Mouse (Mus musculus) left cerebral cortex, postnatal 4 days (tissue): Measurements from ENCODE around the gene Tnk1. TPM values are rescaled to one million over a fixed set of nuclear protein-coding genes. Genes with fewer than 3 reads are reported as not detected.
A peak's percentile ranks its signal among the peaks of the same experiment; 100 is the strongest.

ENCODE experiments used
- DNase-seq: peaks from one replicate; pipeline ENCODE4 v3.0.0-alpha.2; 2022
- intact Hi-C: fragments of 180-260 bp; cut with DNase I; formaldehyde crosslinking; loops from one replicate; pipeline ENCODE4 v1.15.1; 2025
- total RNA-seq, 2 experiments: library from RNA; stranded (reverse); gene quantifications; 2 replicates each; pipeline ENCODE4 v1.2.3; 2021

Tnk1 gene
- total RNA-seq, result not detected

DNA sequence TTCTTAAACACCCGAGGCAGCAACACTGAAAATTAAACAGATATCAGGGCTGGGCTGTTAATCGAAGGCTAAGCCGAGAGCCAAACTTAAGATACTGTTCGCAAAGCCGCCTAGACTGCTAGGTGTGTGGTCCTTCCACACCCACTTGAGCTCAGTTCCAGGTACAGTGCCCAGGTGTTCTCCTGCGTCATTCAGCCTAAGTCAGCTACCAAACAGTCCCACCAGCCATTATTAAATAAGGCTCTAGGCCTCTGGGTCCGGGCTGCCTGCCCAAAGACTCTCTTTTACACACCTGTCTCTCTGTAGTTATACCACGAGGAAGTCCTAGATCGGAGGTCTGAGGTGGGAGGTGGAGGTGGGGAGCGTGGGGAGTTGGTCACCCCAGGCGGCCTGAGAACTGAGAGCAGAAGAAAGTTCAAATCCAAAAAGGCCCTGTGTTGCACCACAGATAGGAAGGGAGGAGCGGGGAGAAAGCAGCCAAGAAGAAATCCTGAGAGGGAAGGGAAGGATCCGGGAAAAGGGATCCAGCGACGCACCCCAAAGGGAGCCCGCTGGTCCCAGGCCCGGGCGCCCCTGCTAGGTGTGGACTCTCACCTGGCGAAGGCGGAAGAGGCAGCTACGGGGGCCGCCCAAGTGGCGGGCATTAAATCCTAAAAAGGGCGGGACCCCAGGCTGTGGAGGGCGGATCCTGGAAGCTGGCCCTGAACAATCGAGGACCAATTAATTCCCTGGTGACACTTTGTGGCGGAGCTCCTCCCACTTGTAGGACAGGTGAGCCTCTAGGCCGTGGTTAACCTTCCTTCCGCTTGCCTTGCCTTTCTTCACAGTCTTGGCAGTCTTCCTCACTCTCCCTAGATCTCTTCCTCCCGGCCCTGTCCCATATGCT is at the start of gene Tnk1:
TSS of gene Tnk1 (minus strand) at position 618 of the 886 bp plus-strand sequence.
- intact Hi-C loops, result no loop called here
- DNase-seq, result no peak

DNA sequence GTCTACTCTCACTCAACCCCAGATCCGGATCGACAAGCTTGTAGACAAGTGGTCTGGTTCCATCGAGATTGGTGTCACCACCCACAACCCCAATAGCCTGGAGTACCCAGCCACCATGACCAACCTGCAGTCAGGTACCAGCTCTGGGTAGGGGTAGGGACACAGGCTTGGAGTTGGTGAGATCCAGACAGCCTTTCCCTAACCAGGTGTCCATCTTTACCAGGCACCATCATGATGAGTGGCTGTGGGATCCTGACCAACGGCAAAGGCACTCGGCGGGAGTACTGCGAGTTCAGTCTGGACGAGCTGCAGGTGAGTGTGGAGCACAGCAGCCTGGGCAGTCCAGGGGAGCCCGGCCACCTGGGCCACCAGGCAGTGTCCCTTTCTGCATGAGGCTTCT is 45.8 kb upstream of the Tnk1 start:
- intact Hi-C loops, result no loop called here
- DNase-seq, result no peak

DNA sequence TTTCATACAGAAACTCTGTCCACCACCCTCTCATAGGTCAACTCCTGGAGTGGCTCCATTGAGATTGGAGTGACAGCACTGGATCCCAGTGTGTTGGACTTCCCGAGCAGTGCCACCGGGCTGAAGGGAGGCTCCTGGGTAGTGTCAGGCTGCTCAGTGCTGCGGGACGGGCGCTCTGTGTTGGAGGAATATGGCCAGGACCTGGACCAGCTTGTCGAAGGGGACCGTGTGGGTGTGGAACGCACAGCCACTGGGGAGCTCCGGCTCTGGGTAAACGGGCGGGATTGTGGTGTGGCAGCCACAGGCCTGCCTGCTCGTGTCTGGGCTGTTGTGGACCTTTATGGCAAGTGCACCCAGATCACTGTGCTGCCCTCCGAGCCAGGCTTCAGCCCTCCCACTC is 44.4 kb upstream of the Tnk1 start:
- no peak for DNase-seq
- intact Hi-C loops, result no loop called here

- DNase-seq, result no peak
- intact Hi-C loops, result no loop called here
Measured at GRCm38 (mm10) chr11:69901993-69902392, 43.5 kb upstream of the Tnk1 start.

DNA sequence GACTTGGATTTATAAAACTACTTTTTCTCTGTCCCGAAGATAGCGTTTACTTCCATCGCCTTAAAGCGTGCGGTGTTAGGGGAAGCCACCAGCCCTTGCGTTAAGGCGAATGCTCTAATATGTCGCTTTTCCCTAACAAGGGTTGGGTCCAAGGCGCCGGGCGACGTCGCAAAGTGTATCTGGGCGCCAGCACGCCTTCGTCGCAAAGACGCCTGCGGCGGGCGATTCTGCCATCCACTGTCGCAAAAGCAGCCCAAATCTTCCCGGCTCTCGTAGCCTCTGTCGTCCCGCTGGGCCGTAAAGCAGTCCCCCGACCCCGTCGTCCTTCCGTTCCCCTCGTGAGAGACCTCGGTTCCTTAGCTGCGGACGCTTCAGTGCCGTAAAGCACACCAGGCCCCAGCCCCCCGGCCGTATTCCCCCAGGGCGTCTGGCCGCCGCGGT is 42.9 kb upstream of the Tnk1 start:
- intact Hi-C loops, result no loop called here
- peak; percentile 97 for DNase-seq

- intact Hi-C loops, result no loop called here
Measured at GRCm38 (mm10) chr11:69900471-69901405, 42.2 kb upstream of the Tnk1 start, which contains the start of the genes 2810408A11Rik and Neurl4. Gene 2810408A11Rik (minus strand): TSS chr11:69900987. Gene Neurl4 (plus strand): TSS chr11:69901072.

DNA sequence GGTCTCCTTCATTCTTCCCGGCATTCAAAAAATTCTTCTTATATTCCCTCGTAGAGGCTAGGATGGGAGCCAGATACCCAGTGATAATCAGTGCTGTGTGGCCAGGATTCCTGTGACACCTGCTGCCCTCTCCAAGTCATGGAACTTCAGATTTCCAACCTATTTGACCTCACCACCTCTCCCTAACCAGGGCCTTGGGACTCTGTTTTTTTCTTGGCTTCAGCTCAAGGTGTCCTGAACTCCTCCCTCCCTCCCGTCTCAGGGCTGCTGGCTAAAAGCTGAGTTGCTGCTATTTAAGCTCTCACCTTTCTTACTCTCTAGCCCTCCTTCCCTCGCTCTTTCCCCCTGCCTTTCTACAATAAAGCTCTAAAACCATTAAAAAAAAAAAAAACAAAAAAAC is 41.3 kb upstream of the Tnk1 start:
- intact Hi-C loops, result no loop called here
- no peak for DNase-seq

More at GRCm38 (mm10) chr11:69900471-69901405, 42.2 kb upstream of the Tnk1 start, which contains the start of the genes 2810408A11Rik and Neurl4:
- DNase-seq, result peak; percentile 91

DNA sequence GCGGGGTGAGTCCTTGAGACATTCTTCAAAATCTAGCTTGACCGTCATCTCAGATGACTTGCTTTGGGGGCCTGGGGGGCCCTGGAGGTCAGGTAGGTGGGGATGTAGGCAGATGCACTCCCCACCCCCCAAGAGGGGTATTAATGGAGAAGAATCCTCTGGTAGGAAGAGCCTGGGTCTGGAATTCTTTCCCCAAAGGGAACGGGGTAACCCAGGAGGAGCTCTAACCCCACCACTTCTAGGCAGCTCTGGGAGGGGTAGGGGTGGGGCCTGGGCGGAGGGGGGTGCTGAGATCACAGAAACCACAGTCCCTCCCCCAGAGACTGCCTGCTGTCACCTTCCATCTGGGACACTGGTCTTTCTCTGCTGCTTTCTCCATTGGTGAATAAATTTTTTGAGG is 36.8 kb upstream of the Tnk1 start, which contains the start of gene Acap1:
TSS of gene Acap1 (minus strand) at position 249 of the 400 bp plus-strand sequence.
- DNase-seq, result no peak
- intact Hi-C loops, result no loop called here

DNA sequence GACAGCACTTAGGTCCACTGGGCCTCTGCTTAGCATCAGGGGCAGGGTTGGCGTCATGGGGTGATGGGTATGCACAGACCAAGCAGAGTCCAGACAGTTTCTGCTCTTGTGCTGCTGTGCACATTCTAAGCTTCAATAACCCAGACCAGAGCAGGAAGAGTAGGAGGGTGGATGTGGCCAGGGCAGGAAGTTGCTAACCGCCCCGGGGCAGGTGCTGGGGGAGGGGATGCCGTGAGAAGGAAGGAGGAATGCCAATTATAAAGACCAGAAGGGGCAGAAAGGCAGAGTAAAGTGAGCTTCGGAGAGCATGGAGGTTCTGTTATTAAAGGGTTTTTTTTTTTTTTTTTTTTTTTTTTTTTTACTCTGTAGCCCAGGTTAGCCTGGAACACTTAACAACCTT is 36.1 kb upstream of the Tnk1 start:
- no peak for DNase-seq
- intact Hi-C loops, result no loop called here

DNA sequence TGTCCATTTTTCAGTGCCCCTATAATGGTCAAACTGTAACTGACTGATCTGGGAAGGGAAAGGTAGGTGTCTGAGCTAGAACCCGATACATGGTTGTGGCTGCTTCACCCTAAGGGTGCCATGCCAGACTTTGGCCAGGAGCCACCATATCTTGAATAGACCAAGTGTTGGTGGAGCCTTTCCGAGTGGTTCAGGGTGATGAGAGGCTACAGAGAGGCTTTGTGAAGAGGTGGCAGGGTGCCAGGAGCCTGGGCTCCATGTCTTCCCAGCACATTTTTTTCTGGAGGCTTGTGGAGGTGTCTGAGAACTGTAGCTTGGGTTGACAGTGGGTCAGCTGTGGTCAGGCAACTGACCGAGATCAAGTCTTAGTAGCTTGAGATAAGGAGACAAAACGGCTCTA is 33.0 kb upstream of the Tnk1 start:
- peak; percentile 50 for DNase-seq
- intact Hi-C loops, result no loop called here

DNA sequence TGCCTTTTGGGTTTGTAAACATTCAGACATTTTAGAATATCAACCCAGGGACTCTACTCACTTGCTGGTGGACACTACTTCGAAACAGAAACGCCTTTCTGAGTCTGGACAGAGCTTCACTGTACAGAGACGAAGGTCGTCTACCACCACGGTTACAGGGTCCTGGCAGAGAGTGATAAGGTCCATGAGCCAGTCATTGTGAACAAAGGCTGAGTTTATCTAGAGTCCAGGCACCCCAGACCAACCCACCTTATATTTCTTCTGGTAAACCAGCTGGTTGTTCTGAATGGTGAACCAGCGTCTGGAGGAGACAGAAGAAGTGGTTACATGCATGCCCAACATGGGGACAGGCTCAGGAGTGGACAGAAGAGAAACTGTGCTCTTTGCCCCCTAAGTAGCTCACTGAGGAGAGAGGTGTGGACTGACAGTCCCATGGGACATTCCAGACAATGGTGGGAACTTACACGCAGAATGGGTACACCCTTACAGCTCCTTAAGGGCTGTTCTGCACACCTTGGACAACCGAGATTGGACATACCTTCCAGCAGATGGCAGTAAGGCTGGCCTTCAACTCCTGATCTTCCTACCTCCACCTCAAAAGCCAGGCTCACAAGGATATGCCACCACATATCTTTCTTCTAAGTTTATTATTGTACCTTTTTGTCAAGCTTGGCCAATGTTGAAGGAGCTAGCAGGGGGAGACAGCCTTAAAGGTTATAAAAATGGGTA is 28.5 kb upstream of the Tnk1 start:
- DNase-seq, result no peak
- intact Hi-C loops, result no loop called here

DNA sequence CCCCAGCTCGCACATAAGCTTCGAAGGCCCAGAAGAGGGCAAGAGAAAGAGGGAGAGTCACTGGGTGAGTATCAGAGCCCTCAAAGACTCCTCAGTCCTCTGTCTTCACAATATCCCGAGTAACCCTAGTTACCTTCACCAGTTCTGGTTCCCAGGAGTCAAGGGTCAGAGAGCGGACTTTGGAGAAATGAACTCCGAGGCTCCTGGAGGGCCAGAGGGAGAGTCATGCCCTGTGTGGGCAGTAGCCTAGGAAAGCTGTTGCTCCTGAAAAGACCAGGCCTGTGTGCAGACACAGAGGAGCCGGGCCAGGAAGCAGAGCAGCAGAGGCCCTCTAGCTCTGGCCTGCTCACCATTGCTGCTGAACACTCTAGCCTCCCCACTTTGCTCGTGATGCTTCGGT is 26.1 kb upstream of the Tnk1 start:
- intact Hi-C loops, result no loop called here
- DNase-seq, result no peak

DNA sequence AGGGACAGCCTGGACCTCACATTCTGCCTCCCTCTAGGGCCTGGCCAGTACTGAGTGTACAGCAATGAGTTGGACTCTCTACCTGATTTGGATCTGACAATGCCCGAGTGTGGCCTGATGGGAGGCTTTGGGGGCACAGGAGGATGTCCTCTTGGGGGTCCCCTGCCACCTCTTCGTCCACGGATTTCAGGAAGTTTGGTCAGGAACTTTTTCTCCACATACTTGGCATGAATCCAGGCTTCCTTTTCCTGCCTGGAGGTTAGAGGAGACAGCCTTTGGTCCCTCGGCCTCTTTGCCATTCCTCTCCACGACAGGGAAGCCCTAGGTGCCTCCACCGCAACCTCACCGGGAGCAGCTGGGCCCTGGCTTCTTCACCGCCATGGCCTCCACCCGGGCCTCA is 25.7 kb upstream of the Tnk1 start:
- no peak for DNase-seq
- intact Hi-C loops, result no loop called here

DNA sequence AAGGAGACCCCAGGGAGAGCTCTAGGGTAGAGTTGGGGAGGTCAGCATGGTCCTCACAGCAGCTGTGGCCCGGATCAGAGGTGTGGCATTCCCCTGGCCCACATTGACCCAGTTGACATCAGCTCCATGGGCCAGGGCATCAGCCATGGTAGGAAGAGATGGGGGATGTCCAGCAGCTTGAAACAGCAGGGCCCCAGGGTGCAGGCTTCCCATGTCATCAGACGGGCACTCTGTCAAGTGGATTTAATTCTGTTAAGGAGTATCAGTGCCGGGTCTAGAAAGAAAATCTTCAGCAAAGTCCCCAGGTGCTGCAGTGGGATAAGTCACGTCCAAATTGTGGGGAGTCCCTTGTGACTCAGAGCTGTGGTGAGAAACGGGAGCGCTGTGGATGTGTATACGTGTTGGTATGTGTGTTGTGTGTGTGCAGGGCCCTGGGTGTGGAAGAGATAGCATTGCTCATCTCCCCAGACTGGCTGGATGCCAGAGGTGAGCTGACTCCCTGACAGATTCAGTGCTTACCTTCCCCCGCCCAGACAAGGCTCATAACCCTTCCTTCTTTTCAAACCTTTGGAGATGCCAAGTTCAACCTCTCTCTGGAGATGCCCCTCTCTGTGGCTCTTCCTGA is 25.1 kb upstream of the Tnk1 start:
- no peak for DNase-seq
- intact Hi-C loops, result no loop called here

DNA sequence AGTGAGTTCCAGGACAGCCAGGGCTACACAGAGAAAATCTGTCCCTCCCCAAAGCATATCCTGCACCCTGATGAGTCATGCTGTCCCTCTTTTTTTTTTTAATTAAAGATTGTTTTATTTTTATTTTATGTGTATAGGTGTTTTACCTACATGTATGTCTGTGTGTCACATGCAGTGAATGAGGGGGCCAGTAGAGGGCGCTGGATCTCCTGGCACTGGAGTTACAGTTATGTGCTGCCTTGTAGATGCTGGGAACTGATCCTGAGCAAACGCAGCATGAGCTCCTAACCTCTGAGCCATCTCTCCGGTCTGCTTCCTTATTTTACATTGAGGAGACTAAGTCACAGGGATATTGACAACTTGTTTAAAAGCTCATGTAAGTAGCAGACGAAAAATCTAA is 24.5 kb upstream of the Tnk1 start:
- intact Hi-C loops, result no loop called here
- DNase-seq, result no peak

- DNase-seq, result no peak
- intact Hi-C loops, result no loop called here
Measured at GRCm38 (mm10) chr11:69881787-69882670, 23.5 kb upstream of the Tnk1 start.

GRCm38 (mm10) chr11:69880853-69881603 is 22.5 kb upstream of the Tnk1 start, which contains the start of gene Kctd11:
Gene Kctd11 (minus strand): TSS chr11:69881406.
- intact Hi-C loops, result no loop called here

DNA sequence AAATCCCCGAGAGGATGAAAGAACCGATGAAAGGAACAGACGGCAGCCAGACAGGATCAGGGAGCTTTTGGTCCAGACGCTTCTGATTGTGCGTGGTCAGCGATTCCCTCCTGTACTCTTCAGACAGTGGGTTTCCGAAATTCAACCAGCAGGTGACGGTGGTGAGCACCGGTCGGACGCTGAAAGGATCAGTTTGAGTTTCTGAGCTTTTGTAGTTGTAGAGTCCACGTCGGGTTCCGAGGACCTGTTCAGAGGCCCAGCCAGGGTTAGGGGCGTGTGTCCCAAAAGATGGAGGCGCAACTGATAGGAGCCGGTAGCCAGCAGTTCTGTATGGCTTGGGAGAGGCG is 21.9 kb upstream of the Tnk1 start:
- peak; percentile 60 for DNase-seq
- intact Hi-C loops, result no loop called here

More at GRCm38 (mm10) chr11:69880853-69881603, 22.5 kb upstream of the Tnk1 start, which contains the start of gene Kctd11:
- DNase-seq, result peak; percentile 75
